23 mouse cellular contexts compared by ENCODE assay signal in the genomic region with DNA sequence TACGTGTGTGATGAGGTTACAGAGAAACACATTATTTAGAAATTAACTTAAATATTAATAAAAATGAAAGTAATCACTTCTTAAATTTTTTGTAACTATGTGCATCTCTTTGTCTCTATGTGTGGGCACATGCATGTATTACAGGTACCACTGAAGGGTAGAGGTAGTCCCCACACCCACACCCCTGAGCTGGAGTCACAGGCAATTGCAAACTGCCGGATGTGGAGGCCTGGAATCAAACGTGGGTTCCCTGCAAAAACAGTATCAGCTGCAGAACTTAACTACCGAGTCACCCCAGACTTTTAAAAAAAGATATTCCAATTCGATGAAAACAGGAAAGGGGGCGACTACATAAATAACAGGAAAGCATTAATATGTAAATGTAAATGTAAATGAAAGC.
"Had no signal": no experiment of that assay in that cellular context is flagged by ENCODE, and none has a peak within 500 bp of the region (broad histone marks: within the 10 kb centered on the region; RNA-seq: fewer than 3 reads in every experiment).

No protein-coding gene starts in this region.

- DNase-seq: kidney, postnatal 14 days; kidney, postnatal 4 days; left cerebral cortex, postnatal 4 days; liver, postnatal 0 days; lung, embryonic 14.5 days; retina, postnatal 1 day; right cerebral cortex, postnatal 25 days; spleen, adult 18-20 months; thymus, adult 2 months; thymus, postnatal 14 days; thymus, postnatal 4 days had no signal

- H3K27me3 ChIP-seq: limb, embryonic 12.5 days; limb, embryonic 15.5 days; megakaryocyte, embryonic 14.5 days; midbrain, embryonic 13.5 days; neural tube, embryonic 13.5 days had no signal

- H3K4me2 ChIP-seq: limb, embryonic 12.5 days; limb, embryonic 15.5 days; liver, embryonic 11.5 days; lung, embryonic 14.5 days; midbrain, embryonic 13.5 days; neural tube, embryonic 13.5 days had no signal

- H3K9me3 ChIP-seq: limb, embryonic 12.5 days; limb, embryonic 15.5 days; midbrain, embryonic 10.5 days; midbrain, embryonic 13.5 days; neural tube, embryonic 13.5 days had no signal

- ATAC-seq: liver, postnatal 0 days; lung, postnatal 0 days; midbrain, embryonic 13.5 days; midbrain, embryonic 16.5 days had no signal

- H3K4me1 ChIP-seq: limb, embryonic 12.5 days; limb, embryonic 15.5 days; megakaryocyte, embryonic 14.5 days; midbrain, embryonic 10.5 days had no signal

- H3K9ac ChIP-seq: limb, embryonic 12.5 days; limb, embryonic 15.5 days; liver, embryonic 14.5 days; liver, postnatal 0 days; lung, embryonic 14.5 days; midbrain, embryonic 13.5 days; neural tube, embryonic 13.5 days had no signal

- H3K27ac ChIP-seq: limb, embryonic 12.5 days; limb, embryonic 15.5 days; liver, embryonic 14.5 days; macrophage; midbrain, embryonic 10.5 days; midbrain, embryonic 13.5 days; neural tube, embryonic 13.5 days had no signal

- H3K36me3 ChIP-seq: limb, embryonic 12.5 days; limb, embryonic 15.5 days; midbrain, embryonic 10.5 days; midbrain, embryonic 13.5 days; neural tube, embryonic 13.5 days had no signal

- H3K4me3 ChIP-seq: limb, embryonic 12.5 days; limb, embryonic 15.5 days; megakaryocyte, embryonic 14.5 days; midbrain, embryonic 10.5 days; midbrain, embryonic 13.5 days; myocyte; neural tube, embryonic 13.5 days had no signal
